Mouse (Mus musculus) lung, adult 2 months (tissue): ENCODE measurements around the gene Kcnh4. TPM values are rescaled to one million over a fixed set of nuclear protein-coding genes. Genes with fewer than 3 reads are reported as not detected.
A peak's percentile ranks its signal among the peaks of the same experiment; 100 is the strongest.

Experiments
- DNase-seq: peaks from one replicate; pipeline ENCODE4 v3.0.0; 2022
- H3K4me1 ChIP-seq: fragments of 200-500 bp; 2 replicates; pipeline ENCODE4 v1.6.1; 2011; ENCODE audit warnings: low read length; ENCODE audit not compliant: control insufficient read depth, insufficient read depth
- H3K4me3 ChIP-seq: fragments of 200-500 bp; replicated peaks from 2 replicates; pipeline ENCODE3; 2011; ENCODE audit warnings: low read depth, mild to moderate bottlenecking, control low read depth, low read length; ENCODE audit errors: extremely low read depth
- CTCF ChIP-seq: fragments of 200-500 bp; IDR thresholded peaks from 2 replicates; pipeline ENCODE4 v1.5.1; 2011; ENCODE audit warnings: mild to moderate bottlenecking, low read length, control low read depth; ENCODE audit not compliant: insufficient read depth
- POLR2A ChIP-seq: fragments of 200-500 bp; IDR thresholded peaks from 2 replicates; pipeline ENCODE4 v1.6.1; 2011; ENCODE audit warnings: low read depth, mild to moderate bottlenecking, control low read depth, low read length, borderline replicate concordance; ENCODE audit errors: extremely low read depth
- WGBS: fragments of 180-500 bp; shearing (Covaris S2); methylation state at CpG from one replicate; pipeline ENCODE4 v1.1.7; 2018; 5-methylcytosine and 5-hydroxymethylcytosine counted together
- polyA plus RNA-seq: library from polyadenylated mRNA; depleted of rRNA; stranded (reverse); fragments of >200 nt; gene quantifications from 2 replicates; pipeline ENCODE4 v1.2.3, GENCODE M21; 2012

Kcnh4 gene
- polyA plus RNA-seq, 1 experiment: 1.1 TPM

GRCm38 (mm10) chr11:100770646-100771408 is 11.1 kb upstream of the Kcnh4 start, which contains the start of gene Ghdc:
Gene Ghdc, minus strand, starts transcription at chr11:100770957.
- peak within 1 kb of the TSS; percentile 80 for H3K4me3 ChIP-seq
- 8% methylated on average over 17 of the region's 17 CpGs for WGBS
- peak; percentile 81 for DNase-seq
- H3K4me1 ChIP-seq: peaks cover 4% of the 10 kb centered on the region; the same call in 1 of the 2 replicates
- TF ChIP-seq POLR2A: no peak
- TF ChIP-seq CTCF: no peak

GRCm38 (mm10) chr11:100769980-100770379 is 10.2 kb upstream of the Kcnh4 start:
- no peak for DNase-seq
- H3K4me1 ChIP-seq: peaks cover 4% of the 10 kb centered on the region; the same call in 1 of the 2 replicates
- peak overlapping the region; percentile 20 for H3K4me3 ChIP-seq
- TF ChIP-seq CTCF: no peak
- TF ChIP-seq POLR2A: no peak
- 44% methylated on average over 6 of the region's 6 CpGs for WGBS

- peaks cover 4% of the 10 kb centered on the region; the same call in 1 of the 2 replicates for H3K4me1 ChIP-seq
- TF ChIP-seq CTCF (no peak), POLR2A (no peak)
- 89% methylated on average over 5 of the region's 5 CpGs for WGBS
- H3K4me3 ChIP-seq: no peak overlapping the region
- DNase-seq: no peak
Measured at GRCm38 (mm10) chr11:100767871-100768270, 8.1 kb upstream of the Kcnh4 start.

- Histone ChIP-seq H3K4me1 (peaks cover 4% of the 10 kb centered on the region; the same call in 1 of the 2 replicates), H3K4me3 (no peak overlapping the region)
- no peak for DNase-seq
- TF ChIP-seq POLR2A (no peak), CTCF (no peak)
- WGBS: 80% methylated on average over 9 of the region's 9 CpGs
Measured at GRCm38 (mm10) chr11:100766726-100767125, 7.0 kb upstream of the Kcnh4 start.

- DNase-seq: no peak
- WGBS: 91% methylated on average over 7 of the region's 7 CpGs
- TF ChIP-seq POLR2A: no peak
- TF ChIP-seq CTCF: no peak
- Histone ChIP-seq H3K4me3 (peak within 1 kb of the TSS; percentile 41), H3K4me1 (no peaks in the 10 kb centered on the region)
Measured at GRCm38 (mm10) chr11:100762831-100763230, 3.1 kb upstream of the Kcnh4 start, which contains the start of gene Hcrt. Gene Hcrt, minus strand, starts transcription at chr11:100762931.

- under 1% methylated on average over 27 of the region's 27 CpGs for WGBS
- DNase-seq: peak; percentile 86
- 0 out of 2 replicates have a peak, but pooled peaks have one; percentile 11 for TF ChIP-seq POLR2A
- peak; percentile 68 for TF ChIP-seq CTCF
- H3K4me3 ChIP-seq: peak overlapping the region; percentile 73
- H3K4me1 ChIP-seq: no peaks in the 10 kb centered on the region
Measured at GRCm38 (mm10) chr11:100761547-100762045, 1.9 kb upstream of the Kcnh4 start.

GRCm38 (mm10) chr11:100758707-100759610 is 783 bp downstream of the Kcnh4 start:
- Histone ChIP-seq H3K4me3 (no peak overlapping the region), H3K4me1 (no peaks in the 10 kb centered on the region)
- DNase-seq: peak; percentile 54
- 3% methylated on average over 35 of the region's 35 CpGs for WGBS
- TF ChIP-seq POLR2A (no peak), CTCF (no peak)

GRCm38 (mm10) chr11:100757566-100757965 is 2.2 kb downstream of the Kcnh4 start:
- H3K4me1 ChIP-seq: no peaks in the 10 kb centered on the region
- 72% methylated on average over 12 of the region's 12 CpGs for WGBS
- no peak for DNase-seq
- TF ChIP-seq POLR2A: no peak
- no peak for TF ChIP-seq CTCF
- H3K4me3 ChIP-seq: no peak overlapping the region

- 64% methylated on average over 6 of the region's 6 CpGs for WGBS
- DNase-seq: no peak
- Histone ChIP-seq H3K4me3 (no peak overlapping the region), H3K4me1 (no peaks in the 10 kb centered on the region)
- TF ChIP-seq CTCF (no peak), POLR2A (no peak)
Measured at GRCm38 (mm10) chr11:100756476-100756875, 3.3 kb downstream of the Kcnh4 start.
